Mouse (Mus musculus) midbrain, embryonic 14.5 days (tissue): ENCODE data around the gene Batf2. TPM values are rescaled to one million over a fixed set of nuclear protein-coding genes. Genes with fewer than 3 reads are reported as not detected.

Source experiments
- polyA plus RNA-seq: library from polyadenylated mRNA; unstranded; fragments of >200 nt; fragmentation: Nextera tagmentation; extraction: Ambion mirVana; gene quantifications from 2 replicates; pipeline ENCODE4 v1.2.1, GENCODE M21; 2014

Gene Batf2
- polyA plus RNA-seq, 1 experiment from 2014 or later: 0.25 TPM

Other genes starting within 250 kb of the Batf2 start
- 9.9 and 10.8 TPM in 2 replicates for gene Tigd3, start 246.8 kb upstream of the Batf2 start, polyA plus RNA-seq
- 96.6 and 108 TPM in 2 replicates for gene Dpf2, start 228.0 kb upstream of the Batf2 start, polyA plus RNA-seq
- gene Cdc42ep2, start 216.2 kb upstream of the Batf2 start, polyA plus RNA-seq: 12.3 and 16.2 TPM in 2 replicates
- gene Pola2, start 176.8 kb upstream of the Batf2 start, polyA plus RNA-seq: 17.6 and 23.4 TPM in 2 replicates
- gene Slc22a20, start 154.8 kb upstream of the Batf2 start, polyA plus RNA-seq: not detected in 2 replicates
- gene Capn1, start 125.1 kb upstream of the Batf2 start, polyA plus RNA-seq: 2.4 and 2.6 TPM in 2 replicates
- gene Syvn1, start 94.4 kb upstream of the Batf2 start, polyA plus RNA-seq: 28.8 and 33.6 TPM in 2 replicates
- gene Mrpl49, start 83.2 kb upstream of the Batf2 start, polyA plus RNA-seq: 72.9 and 73.0 TPM in 2 replicates
- 602 and 698 TPM in 2 replicates for gene Fau, start 83.1 kb upstream of the Batf2 start, polyA plus RNA-seq
- 32.4 and 37.9 TPM in 2 replicates for gene Znhit2, start 79.8 kb upstream of the Batf2 start, polyA plus RNA-seq
- gene Tm7sf2, start 72.6 kb upstream of the Batf2 start, polyA plus RNA-seq: 43.7 and 57.6 TPM in 2 replicates
- 86.1 and 86.7 TPM in 2 replicates for gene Vps51, start 63.8 kb upstream of the Batf2 start, polyA plus RNA-seq
- not detected in 2 replicates for gene Tmem262, start 61.0 kb upstream of the Batf2 start, polyA plus RNA-seq
- gene Gm28374, start 58.7 kb upstream of the Batf2 start, polyA plus RNA-seq: 0.92 and 1.6 TPM in 2 replicates
- gene Zfpl1, start 56.0 kb upstream of the Batf2 start, polyA plus RNA-seq: 85.5 and 90.6 TPM in 2 replicates
- gene Cdca5, start 56.0 kb upstream of the Batf2 start, polyA plus RNA-seq: 4.7 and 8.6 TPM in 2 replicates
- not detected in 2 replicates for gene AC131692.1, start 46.6 kb upstream of the Batf2 start, polyA plus RNA-seq
- gene Naaladl1, start 35.2 kb upstream of the Batf2 start, polyA plus RNA-seq: 0.31 and 0.49 TPM in 2 replicates
- 45.8 and 56.6 TPM in 2 replicates for gene Sac3d1, start 22.3 kb upstream of the Batf2 start, polyA plus RNA-seq
- gene Snx15, start 12.7 kb upstream of the Batf2 start, polyA plus RNA-seq: 49.8 and 67.4 TPM in 2 replicates
- gene Arl2, start 565 bp downstream of the Batf2 start, polyA plus RNA-seq: 104 and 145 TPM in 2 replicates
- gene Majin, start 43.4 kb downstream of the Batf2 start, polyA plus RNA-seq: not detected in 2 replicates
- not detected in 2 replicates for gene Gpha2, start 85.4 kb downstream of the Batf2 start, polyA plus RNA-seq
- 117 and 142 TPM in 2 replicates for gene Ppp2r5b, start 94.9 kb downstream of the Batf2 start, polyA plus RNA-seq
- gene Atg2a, start 100.7 kb downstream of the Batf2 start, polyA plus RNA-seq: 13.7 and 15.4 TPM in 2 replicates
- gene Ehd1, start 135.7 kb downstream of the Batf2 start, polyA plus RNA-seq: 75.0 and 80.1 TPM in 2 replicates
- gene Cdc42bpg, start 165.5 kb downstream of the Batf2 start, polyA plus RNA-seq: 0.43 and 1.3 TPM in 2 replicates
- 54.8 and 55.4 TPM in 2 replicates for gene Men1, start 194.0 kb downstream of the Batf2 start, polyA plus RNA-seq
- 14.3 and 18.8 TPM in 2 replicates for gene Map4k2, start 200.2 kb downstream of the Batf2 start, polyA plus RNA-seq
- 99.6 and 125 TPM in 2 replicates for gene Sf1, start 222.7 kb downstream of the Batf2 start, polyA plus RNA-seq
- 2.0 and 2.9 TPM in 2 replicates for gene Pygm, start 243.4 kb downstream of the Batf2 start, polyA plus RNA-seq